Mouse (Mus musculus): ENCODE measurements around the gene Trim21.

The Trim21 gene

GRCm38 (mm10) chr7:102508066-102508465 lies 57.2 kb downstream of the Trim21 start:
- no peak for DNase-seq (ENCODE audit: low read depth in 1 of 2, low spot score in 2 of 2)

Measured in monocyte, adult 2 months (primary cell).